Mouse (Mus musculus): ENCODE results near the gene Prom1. TPM values are rescaled to one million over a fixed set of nuclear protein-coding genes. Genes with fewer than 3 reads are reported as not detected.
A peak's percentile ranks its signal among the peaks of the same experiment; 100 is the strongest.

Prom1 gene
- total and polyA plus RNA-seq, 2 experiments from 2014 or later, result 13.4 to 14.2 TPM

DNA sequence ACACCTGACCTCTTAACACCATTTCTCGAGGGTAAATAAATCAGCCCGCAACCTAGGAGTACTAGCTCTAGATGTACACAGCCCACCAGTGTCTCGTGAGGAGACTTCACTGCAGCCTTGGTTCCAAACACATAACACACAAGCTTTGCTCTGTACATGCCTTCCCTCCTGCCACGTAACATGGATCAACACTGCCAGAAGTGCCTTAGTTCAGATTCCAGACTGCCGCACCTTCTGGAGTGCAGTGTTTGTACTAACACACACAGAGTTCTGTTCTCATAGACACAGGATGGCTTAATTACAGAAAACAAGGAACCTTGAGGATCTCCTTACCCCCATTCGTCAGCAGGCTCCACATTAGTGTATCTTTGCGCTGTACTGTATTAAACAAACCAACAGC is 6.1 kb downstream of the Prom1 start:
- WGBS, result 88% methylated on average over 7 of the region's 7 CpGs
- Histone ChIP-seq H3K9ac (replicated peaks; ENCODE audit: low read length, poor library complexity, severe bottlenecking) (no peak overlapping the region), H3K4me3 (ENCODE audit: low read depth, low read length) (no peak overlapping the region), H3K9me3 (ENCODE audit: low read length) (no peaks in the 10 kb centered on the region), H3K27me3 (ENCODE audit: insufficient read depth, low read length) (no peaks in the 10 kb centered on the region), H3K36me3 (ENCODE audit: insufficient read depth, low read length) (no peaks in the 10 kb centered on the region), H3K4me1 (ENCODE audit: insufficient read depth, low read length) (no peaks in the 10 kb centered on the region), H3K27ac (ENCODE audit: low read depth, low read length) (no peak overlapping the region), H3K4me2 (ENCODE audit: low read depth, low read length, poor library complexity, severe bottlenecking) (no peak overlapping the region)
- no peak for TF ChIP-seq CTCF (IDR thresholded peaks at IDR 0.05)
- no peak for ATAC-seq (ENCODE audit: low FRiP score)
- no peak for DNase-seq (ENCODE audit: low spot score)

DNA sequence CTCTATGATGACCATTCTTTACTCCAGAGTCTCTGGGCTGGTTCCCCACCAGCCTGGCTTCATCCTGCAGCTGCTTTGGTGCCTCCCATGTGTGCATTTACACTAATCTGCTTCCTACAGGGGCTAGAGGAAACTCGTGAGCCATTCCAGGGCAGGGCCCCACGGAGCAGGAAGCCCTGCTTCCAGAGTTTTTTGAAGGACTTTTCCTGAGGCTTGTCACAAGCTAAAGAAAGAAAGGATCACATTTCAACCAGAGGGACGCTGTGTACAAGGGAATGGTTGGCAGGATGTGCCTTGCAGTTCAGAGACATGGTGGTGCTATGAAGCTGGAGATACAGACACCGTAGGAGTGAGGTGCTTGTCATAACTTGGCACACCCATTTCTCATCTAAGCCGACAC is 14.8 kb downstream of the Prom1 start:
- no peak overlapping the region for H3K9ac ChIP-seq (replicated peaks; ENCODE audit: low read length, poor library complexity, severe bottlenecking)
- 0 out of 2 replicates have a peak, but pooled peaks have one; percentile 1 for TF ChIP-seq CTCF (IDR thresholded peaks at IDR 0.05)
- no peaks in the 10 kb centered on the region for H3K4me1 ChIP-seq (ENCODE audit: insufficient read depth, low read length)
- no peak overlapping the region for H3K4me2 ChIP-seq (ENCODE audit: low read depth, low read length, poor library complexity, severe bottlenecking)
- DNase-seq (ENCODE audit: low spot score), result no peak
- H3K36me3 ChIP-seq (ENCODE audit: insufficient read depth, low read length), result no peaks in the 10 kb centered on the region
- no peaks in the 10 kb centered on the region for H3K9me3 ChIP-seq (ENCODE audit: low read length)
- no peak overlapping the region for H3K4me3 ChIP-seq (ENCODE audit: low read depth, low read length)
- WGBS, result 55% methylated on average over 5 of the region's 5 CpGs
- no peak overlapping the region for H3K27ac ChIP-seq (ENCODE audit: low read depth, low read length)
- ATAC-seq (ENCODE audit: low FRiP score), result no peak
- H3K27me3 ChIP-seq (ENCODE audit: insufficient read depth, low read length), result no peaks in the 10 kb centered on the region

DNA sequence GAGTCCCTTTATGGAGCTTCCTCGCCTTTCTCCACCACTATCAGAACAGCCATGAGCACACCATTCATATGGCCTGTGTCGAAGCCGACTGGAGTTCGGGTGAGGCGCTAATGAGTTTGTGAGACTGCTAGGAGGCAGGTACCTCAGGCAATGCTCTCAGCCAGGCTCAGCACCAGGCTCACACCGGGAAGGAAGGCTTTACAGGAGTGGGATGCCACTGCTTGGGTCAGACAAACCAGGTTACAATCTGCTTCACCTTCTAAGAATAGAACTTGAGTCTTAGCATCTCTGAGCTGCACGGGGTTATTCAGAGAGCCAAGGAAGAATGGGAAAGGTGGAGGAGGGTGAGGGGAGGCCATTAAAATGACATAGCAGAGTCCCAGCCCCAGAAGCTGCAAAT is 16.0 kb downstream of the Prom1 start:
- H3K27ac ChIP-seq (ENCODE audit: low read depth, low read length), result no peak overlapping the region
- no peaks in the 10 kb centered on the region for H3K36me3 ChIP-seq (ENCODE audit: insufficient read depth, low read length)
- H3K9ac ChIP-seq (replicated peaks; ENCODE audit: low read length, poor library complexity, severe bottlenecking), result no peak overlapping the region
- H3K27me3 ChIP-seq (ENCODE audit: insufficient read depth, low read length), result no peaks in the 10 kb centered on the region
- no peak overlapping the region for H3K4me2 ChIP-seq (ENCODE audit: low read depth, low read length, poor library complexity, severe bottlenecking)
- ATAC-seq (ENCODE audit: low FRiP score) (no peak), DNase-seq (ENCODE audit: low spot score) (no peak)
- 91% methylated on average over 7 of the region's 7 CpGs for WGBS
- TF ChIP-seq CTCF (IDR thresholded peaks at IDR 0.05), result no peak
- H3K9me3 ChIP-seq (ENCODE audit: low read length), result no peaks in the 10 kb centered on the region
- H3K4me1 ChIP-seq (ENCODE audit: insufficient read depth, low read length), result no peaks in the 10 kb centered on the region
- no peak overlapping the region for H3K4me3 ChIP-seq (ENCODE audit: low read depth, low read length)

DNA sequence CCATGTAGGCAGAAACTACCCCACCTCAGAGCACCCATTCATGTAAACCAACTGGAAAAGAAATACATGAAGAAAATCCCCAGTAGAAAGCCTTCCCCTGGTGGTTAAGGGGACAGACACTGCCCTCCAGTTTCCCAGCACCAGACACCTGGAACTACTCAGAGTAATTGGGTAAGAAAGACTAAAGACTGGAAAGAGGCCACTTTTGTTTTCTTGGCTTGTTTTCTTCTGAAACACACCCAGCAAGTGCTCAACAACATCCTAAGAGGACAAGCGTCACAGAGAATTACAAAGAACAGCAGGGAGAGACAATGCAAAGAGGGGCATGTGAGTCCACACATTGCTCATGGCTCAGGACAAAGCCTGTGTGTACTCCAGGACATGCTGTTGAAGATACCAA is 20.7 kb downstream of the Prom1 start:
- ATAC-seq (ENCODE audit: low FRiP score) (no peak), DNase-seq (ENCODE audit: low spot score) (no peak)
- no peak overlapping the region for H3K4me3 ChIP-seq (ENCODE audit: low read depth, low read length)
- H3K27ac ChIP-seq (ENCODE audit: low read depth, low read length), result no peak overlapping the region
- H3K27me3 ChIP-seq (ENCODE audit: insufficient read depth, low read length), result no peaks in the 10 kb centered on the region
- H3K4me1 ChIP-seq (ENCODE audit: insufficient read depth, low read length), result no peaks in the 10 kb centered on the region
- H3K36me3 ChIP-seq (ENCODE audit: insufficient read depth, low read length), result no peaks in the 10 kb centered on the region
- no peak overlapping the region for H3K4me2 ChIP-seq (ENCODE audit: low read depth, low read length, poor library complexity, severe bottlenecking)
- no peak for TF ChIP-seq CTCF (IDR thresholded peaks at IDR 0.05)
- WGBS, result 68% methylated on average over 1 of the region's 1 CpGs
- no peak overlapping the region for H3K9ac ChIP-seq (replicated peaks; ENCODE audit: low read length, poor library complexity, severe bottlenecking)
- no peaks in the 10 kb centered on the region for H3K9me3 ChIP-seq (ENCODE audit: low read length)

DNA sequence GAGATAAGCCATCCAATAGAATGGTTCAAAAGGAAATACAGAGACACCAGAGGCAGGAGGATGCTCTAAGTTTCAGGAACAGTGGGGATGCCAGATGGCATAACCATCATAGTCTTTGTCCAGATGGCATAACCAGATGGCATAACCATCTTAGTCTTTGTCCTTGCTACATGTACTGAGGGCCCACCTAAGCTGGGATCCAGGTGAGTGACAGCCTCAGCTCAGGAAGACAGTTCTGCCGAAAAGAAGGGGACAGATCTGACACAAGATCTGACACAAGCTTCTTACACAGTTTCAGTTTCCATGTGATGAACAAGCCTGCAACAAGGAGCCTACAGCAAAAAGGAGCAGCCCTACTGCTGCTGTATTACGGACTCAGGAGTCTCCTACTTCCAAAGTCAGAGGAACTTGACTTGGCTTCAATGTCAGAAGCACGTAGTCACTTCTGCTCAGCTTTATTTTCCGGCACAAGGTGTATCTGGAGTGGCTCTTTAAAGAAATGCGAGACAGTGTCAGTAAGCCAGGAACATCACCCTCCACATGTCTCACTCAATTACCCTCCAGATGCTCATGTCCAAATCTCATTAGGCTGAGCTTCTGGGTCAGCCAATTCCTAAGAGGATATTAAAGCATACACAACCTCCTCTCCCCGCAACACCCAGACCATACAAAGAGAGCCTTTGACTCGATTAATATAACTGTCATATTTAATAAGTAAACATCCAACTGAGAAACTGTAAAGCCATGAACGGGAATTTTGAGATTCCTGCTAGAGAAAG is 21.4 kb downstream of the Prom1 start:
- no peaks in the 10 kb centered on the region for H3K9me3 ChIP-seq (ENCODE audit: low read length)
- WGBS, result 76% methylated on average over 8 of the region's 8 CpGs

DNA sequence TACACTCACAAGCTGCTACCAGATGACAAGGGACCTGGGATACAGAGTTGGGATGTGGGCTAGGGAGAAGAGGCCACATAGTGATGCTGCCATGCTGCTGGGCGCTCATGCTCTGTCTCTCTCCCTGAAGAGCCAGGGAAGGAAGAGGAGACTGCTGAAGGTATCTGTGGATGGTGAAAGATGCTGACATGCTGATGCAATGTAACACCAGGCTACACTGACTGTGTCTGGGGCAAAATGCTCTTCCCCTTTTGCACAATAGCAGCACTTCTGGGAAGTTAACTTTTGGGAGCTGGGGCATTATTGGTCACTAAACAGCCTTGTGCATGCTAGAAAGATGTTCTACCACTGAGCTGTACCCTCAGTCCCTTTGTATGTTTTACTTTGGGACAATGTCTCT is 26.4 kb downstream of the Prom1 start:
- Histone ChIP-seq H3K4me2 (ENCODE audit: low read depth, low read length, poor library complexity, severe bottlenecking) (no peak overlapping the region), H3K4me1 (ENCODE audit: insufficient read depth, low read length) (no peaks in the 10 kb centered on the region), H3K4me3 (ENCODE audit: low read depth, low read length) (no peak overlapping the region), H3K27ac (ENCODE audit: low read depth, low read length) (no peak overlapping the region), H3K36me3 (ENCODE audit: insufficient read depth, low read length) (no peaks in the 10 kb centered on the region), H3K9ac (replicated peaks; ENCODE audit: low read length, poor library complexity, severe bottlenecking) (no peak overlapping the region), H3K27me3 (ENCODE audit: insufficient read depth, low read length) (no peaks in the 10 kb centered on the region), H3K9me3 (ENCODE audit: low read length) (no peaks in the 10 kb centered on the region)
- no peak for ATAC-seq (ENCODE audit: low FRiP score)
- TF ChIP-seq CTCF (IDR thresholded peaks at IDR 0.05), result no peak
- no peak for DNase-seq (ENCODE audit: low spot score)
- 100% methylated on average over 1 of the region's 1 CpGs for WGBS

More for the DNA sequence above, 21.4 kb downstream of the Prom1 start:
- DNase-seq (ENCODE audit: low spot score) (no peak), ATAC-seq (ENCODE audit: low FRiP score) (no peak)
- Histone ChIP-seq H3K36me3 (ENCODE audit: insufficient read depth, low read length) (no peaks in the 10 kb centered on the region), H3K27ac (ENCODE audit: low read depth, low read length) (no peak overlapping the region), H3K4me2 (ENCODE audit: low read depth, low read length, poor library complexity, severe bottlenecking) (no peak overlapping the region), H3K4me1 (ENCODE audit: insufficient read depth, low read length) (no peaks in the 10 kb centered on the region), H3K27me3 (ENCODE audit: insufficient read depth, low read length) (no peaks in the 10 kb centered on the region), H3K4me3 (ENCODE audit: low read depth, low read length) (no peak overlapping the region), H3K9ac (replicated peaks; ENCODE audit: low read length, poor library complexity, severe bottlenecking) (no peak overlapping the region)
- no peak for TF ChIP-seq CTCF (IDR thresholded peaks at IDR 0.05)

All from midbrain, postnatal 0 days (tissue).